Mouse (Mus musculus) small intestine, adult 2 months (tissue): ENCODE data around the gene Bgn. TPM values are rescaled to one million over a fixed set of nuclear protein-coding genes. Genes with fewer than 3 reads are reported as not detected.
"Not testable (repeated sequence)": the region's sequence is repeated elsewhere in the genome, so short reads cannot be mapped to it uniquely, and the experiment has no call there.

ENCODE experiments used
- H3K27ac ChIP-seq: fragments of 200-500 bp; 2 replicates; pipeline ENCODE4 v1.5.1; 2012; ENCODE audit warnings: low read depth, low read length, control low read depth, inconsistent platforms; ENCODE audit not compliant: insufficient read depth
- H3K27me3 ChIP-seq: fragments of 200-500 bp; 2 replicates; pipeline ENCODE4 v1.6.1; 2012; ENCODE audit warnings: mild to moderate bottlenecking, moderate library complexity, low read length, inconsistent platforms; ENCODE audit not compliant: control insufficient read depth, insufficient read depth
- H3K36me3 ChIP-seq: fragments of 200-500 bp; 2 replicates; pipeline ENCODE4 v1.6.1; 2012; ENCODE audit warnings: mild to moderate bottlenecking, low read length, control low read depth, inconsistent platforms; ENCODE audit not compliant: control insufficient read depth, insufficient read depth
- H3K4me1 ChIP-seq: fragments of 200-500 bp; 2 replicates; pipeline ENCODE4 v1.6.1; 2012; ENCODE audit warnings: low read length, inconsistent platforms, mixed read lengths; ENCODE audit not compliant: control insufficient read depth, insufficient read depth, insufficient read length
- H3K4me3 ChIP-seq: fragments of 200-500 bp; 2 replicates; pipeline ENCODE4 v1.5.1; 2012; ENCODE audit warnings: low read depth, mild to moderate bottlenecking, control low read depth, inconsistent platforms, low read length, moderate library complexity
- CTCF ChIP-seq: fragments of 200-500 bp; IDR thresholded peaks from 2 replicates; pipeline ENCODE4 v1.5.1; 2012; ENCODE audit warnings: low read depth, mild to moderate bottlenecking, control low read depth, inconsistent platforms, low read length, moderate library complexity, mixed read lengths; ENCODE audit not compliant: insufficient replicate concordance, insufficient read length; ENCODE audit errors: extremely low read depth
- POLR2A ChIP-seq: fragments of 200-500 bp; IDR thresholded peaks from 2 replicates; pipeline ENCODE4 v1.6.1; 2012; ENCODE audit warnings: low read depth, mild to moderate bottlenecking, control low read depth, inconsistent platforms, low read length, moderate library complexity
- WGBS: fragments of 180-500 bp; shearing (Covaris S2); methylation state at CpG from one replicate; pipeline ENCODE4 v1.1.7; 2018; 5-methylcytosine and 5-hydroxymethylcytosine counted together
- polyA plus RNA-seq: library from polyadenylated mRNA; depleted of rRNA; stranded (reverse); fragments of >200 nt; gene quantifications from 2 replicates; pipeline ENCODE4 v1.2.3, GENCODE M21; 2012

Gene Bgn
- polyA plus RNA-seq, 1 experiment, result 168 TPM

DNA sequence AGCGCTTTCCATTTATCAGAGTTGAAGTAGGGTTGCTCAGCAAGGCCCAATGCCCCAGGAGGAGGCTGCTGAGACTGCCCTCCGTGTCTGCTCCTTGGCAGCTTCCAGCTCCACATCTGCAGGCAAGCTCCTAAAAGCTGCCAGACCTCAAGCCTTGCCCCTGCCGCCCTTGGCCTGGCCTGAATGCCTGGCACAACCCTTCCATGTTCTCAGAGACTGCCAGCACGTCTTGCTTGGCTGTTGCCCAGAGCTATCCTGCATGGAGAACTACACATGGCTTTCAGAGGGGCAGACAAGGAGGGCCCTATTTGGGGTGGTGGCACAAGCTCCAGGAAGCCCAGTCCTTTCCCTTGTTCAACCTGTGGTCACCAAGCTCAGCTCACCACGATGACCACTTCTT is 3.5 kb downstream of the Bgn start:
- TF ChIP-seq CTCF (no peak), POLR2A (no peak)
- Histone ChIP-seq H3K27me3 (no peaks in the 10 kb centered on the region), H3K27ac (no peak overlapping the region), H3K36me3 (no peaks in the 10 kb centered on the region), H3K4me3 (no peak overlapping the region), H3K4me1 (no peaks in the 10 kb centered on the region)
- 66% methylated on average over 5 of the region's 5 CpGs for WGBS

GRCm38 (mm10) chrX:73490186-73490585 is 6.8 kb downstream of the Bgn start:
- Histone ChIP-seq H3K36me3 (no peaks in the 10 kb centered on the region), H3K27me3 (no peaks in the 10 kb centered on the region), H3K4me3 (no peak overlapping the region), H3K27ac (no peak overlapping the region), H3K4me1 (no peaks in the 10 kb centered on the region)
- TF ChIP-seq CTCF, result no peak
- no peak for TF ChIP-seq POLR2A
- 61% methylated on average over 4 of the region's 4 CpGs for WGBS

GRCm38 (mm10) chrX:73490804-73491203 is 7.4 kb downstream of the Bgn start:
- Histone ChIP-seq H3K4me1 (no peaks in the 10 kb centered on the region), H3K4me3 (no peak overlapping the region)
- 30% methylated on average over 3 of the region's 3 CpGs for WGBS

DNA sequence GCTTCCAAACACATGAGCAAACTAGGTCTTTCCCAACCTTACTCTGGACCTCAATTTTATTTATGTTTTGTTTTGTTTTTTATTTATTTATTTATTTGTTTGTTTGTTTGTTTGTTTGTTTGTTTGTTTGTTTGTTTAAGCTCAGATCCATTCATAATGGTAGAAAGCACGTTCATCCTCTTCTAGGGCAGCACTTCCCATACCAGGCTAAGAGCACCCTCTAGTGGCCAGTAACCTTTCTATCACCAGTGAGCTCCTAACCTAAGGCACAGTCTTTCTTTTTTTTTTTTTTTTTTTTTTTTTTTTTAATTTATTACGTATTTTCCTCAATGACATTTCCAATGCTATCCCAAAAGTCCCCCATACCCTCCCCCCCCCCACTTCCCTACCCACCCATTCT is 10.2 kb downstream of the Bgn start:
- H3K4me3 ChIP-seq, H3K27ac ChIP-seq, H3K4me1 ChIP-seq, H3K27me3 ChIP-seq, H3K36me3 ChIP-seq: not testable (repeated sequence)
- 2% methylated on average over 2 of the region's 2 CpGs for WGBS

More at GRCm38 (mm10) chrX:73490804-73491203, 7.4 kb downstream of the Bgn start:
- Histone ChIP-seq H3K27ac (no peak overlapping the region), H3K36me3 (no peaks in the 10 kb centered on the region), H3K27me3 (no peaks in the 10 kb centered on the region)
- no peak for TF ChIP-seq POLR2A
- no peak for TF ChIP-seq CTCF

DNA sequence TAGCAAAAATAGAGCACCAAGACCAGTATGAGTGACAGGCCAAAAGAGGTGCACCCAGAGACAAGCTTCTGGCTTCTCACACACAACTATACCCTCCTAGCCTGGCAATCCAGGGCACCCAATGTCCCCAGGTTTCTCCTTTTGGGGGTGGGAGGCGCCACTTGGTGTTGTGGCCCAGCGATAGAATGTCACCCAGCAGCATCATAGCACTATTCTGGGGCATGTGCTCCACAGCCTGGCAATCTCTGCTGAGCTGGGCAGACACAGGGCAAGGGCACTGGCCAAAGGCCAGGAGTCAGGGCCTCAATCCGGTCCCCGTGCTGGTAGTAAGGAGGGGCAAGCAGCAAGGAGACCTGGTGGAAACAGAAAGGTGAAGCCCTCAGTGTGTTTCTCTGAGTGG is 13.3 kb downstream of the Bgn start:
- Histone ChIP-seq H3K36me3 (no peaks in the 10 kb centered on the region), H3K4me3 (no peak overlapping the region), H3K27me3 (no peaks in the 10 kb centered on the region), H3K27ac (no peak overlapping the region), H3K4me1 (no peaks in the 10 kb centered on the region)
- TF ChIP-seq POLR2A, result no peak
- no peak for TF ChIP-seq CTCF
- 58% methylated on average over 4 of the region's 4 CpGs for WGBS

GRCm38 (mm10) chrX:73505130-73505735 is 21.8 kb downstream of the Bgn start:
- Histone ChIP-seq H3K4me3 (no peak overlapping the region), H3K4me1 (no peaks in the 10 kb centered on the region), H3K36me3 (no peaks in the 10 kb centered on the region), H3K27me3 (peaks cover 3% of the 10 kb centered on the region; the same call in 1 of the 2 replicates), H3K27ac (no peak overlapping the region)
- TF ChIP-seq POLR2A (no peak), CTCF (no peak)
- WGBS, result 73% methylated on average over 5 of the region's 5 CpGs

DNA sequence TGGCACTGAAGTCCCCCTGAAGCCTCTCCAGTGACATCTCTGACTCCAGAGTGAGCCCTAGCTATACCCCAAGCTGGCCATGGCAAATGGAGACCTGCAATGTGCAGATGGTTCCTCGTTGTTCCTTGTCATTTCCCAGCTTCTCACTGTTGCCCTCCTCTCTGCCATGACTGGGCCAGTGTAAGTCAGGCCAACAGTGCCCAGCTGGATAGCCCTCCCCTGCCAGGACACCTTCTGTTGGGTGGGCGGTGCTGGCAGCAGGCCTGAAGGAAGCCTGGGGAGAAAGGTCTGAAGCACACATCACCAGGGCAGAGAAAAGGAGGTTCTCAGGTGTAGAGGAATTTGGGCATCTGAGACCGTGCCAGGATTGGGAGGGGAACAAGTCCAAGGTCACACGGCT is 23.2 kb downstream of the Bgn start:
- H3K36me3 ChIP-seq, result no peaks in the 10 kb centered on the region
- no peaks in the 10 kb centered on the region for H3K4me1 ChIP-seq
- H3K27me3 ChIP-seq, result peaks cover 3% of the 10 kb centered on the region; the same call in 1 of the 2 replicates
- WGBS, result 78% methylated on average over 4 of the region's 4 CpGs
- no peak overlapping the region for H3K27ac ChIP-seq
- H3K4me3 ChIP-seq, result no peak overlapping the region
- no peak for TF ChIP-seq POLR2A
- TF ChIP-seq CTCF, result no peak
